Mouse (Mus musculus) adrenal gland, adult 8-10 months (tissue): ENCODE results near the gene Gm37240. TPM values are rescaled to one million over a fixed set of nuclear protein-coding genes. Genes with fewer than 3 reads are reported as not detected.

Source experiments
- DNase-seq: peaks from one replicate; pipeline ENCODE4 v3.0.0; 2022
- total RNA-seq, 4 experiments: library from RNA; stranded (reverse); gene quantifications; 2 replicates each; pipeline ENCODE4 v1.2.4; 2022

Gene Gm37240
- total RNA-seq, 4 experiments from 2014 or later = 5.4 to 9.8 (median 7.2) TPM

GRCm38 (mm10) chr3:85254526-85254925 lies 632.8 kb downstream of the Gm37240 start:
- no peak for DNase-seq

- no peak for DNase-seq
Measured at GRCm38 (mm10) chr3:85251631-85252030, 635.7 kb downstream of the Gm37240 start.

- DNase-seq = no peak
Measured at GRCm38 (mm10) chr3:85246131-85246530, 641.2 kb downstream of the Gm37240 start.

- peak; percentile 29 for DNase-seq
Measured at GRCm38 (mm10) chr3:85236546-85236945, 650.8 kb downstream of the Gm37240 start.

- DNase-seq = no peak
Measured at GRCm38 (mm10) chr3:85232846-85233245, 654.5 kb downstream of the Gm37240 start.

GRCm38 (mm10) chr3:85222046-85222445 lies 665.3 kb downstream of the Gm37240 start:
- DNase-seq = no peak

GRCm38 (mm10) chr3:85214926-85215325 lies 672.4 kb downstream of the Gm37240 start:
- DNase-seq = peak; percentile 12

GRCm38 (mm10) chr3:85212751-85213350 lies 674.5 kb downstream of the Gm37240 start:
- no peak for DNase-seq

GRCm38 (mm10) chr3:85209887-85210844 lies 677.2 kb downstream of the Gm37240 start:
- no peak for DNase-seq

- DNase-seq = no peak
Measured at GRCm38 (mm10) chr3:85206475-85206874, 680.8 kb downstream of the Gm37240 start.

- DNase-seq = no peak
Measured at GRCm38 (mm10) chr3:85205911-85206310, 681.4 kb downstream of the Gm37240 start.

- DNase-seq = no peak
Measured at GRCm38 (mm10) chr3:85203659-85204058, 683.7 kb downstream of the Gm37240 start.

- no peak for DNase-seq
Measured at GRCm38 (mm10) chr3:85202726-85203125, 684.6 kb downstream of the Gm37240 start.

GRCm38 (mm10) chr3:85201785-85202184 lies 685.5 kb downstream of the Gm37240 start:
- no peak for DNase-seq

- peak; percentile 67 for DNase-seq
Measured at GRCm38 (mm10) chr3:85198496-85198895, 688.8 kb downstream of the Gm37240 start.

GRCm38 (mm10) chr3:85197148-85197547 lies 690.2 kb downstream of the Gm37240 start:
- DNase-seq = no peak

- DNase-seq = no peak
Measured at GRCm38 (mm10) chr3:85196591-85196990, 690.7 kb downstream of the Gm37240 start.

GRCm38 (mm10) chr3:85195068-85195481 lies 692.2 kb downstream of the Gm37240 start:
- DNase-seq = no peak

- DNase-seq = no peak
Measured at GRCm38 (mm10) chr3:85189791-85190190, 697.5 kb downstream of the Gm37240 start.

- no peak for DNase-seq
Measured at GRCm38 (mm10) chr3:85188364-85188763, 699.0 kb downstream of the Gm37240 start.

GRCm38 (mm10) chr3:85186661-85187076 lies 700.6 kb downstream of the Gm37240 start:
- DNase-seq = no peak

GRCm38 (mm10) chr3:85185827-85186226 lies 701.5 kb downstream of the Gm37240 start:
- no peak for DNase-seq

- DNase-seq = no peak
Measured at GRCm38 (mm10) chr3:85184916-85185315, 702.4 kb downstream of the Gm37240 start.

GRCm38 (mm10) chr3:85184151-85184550 lies 703.2 kb downstream of the Gm37240 start:
- no peak for DNase-seq
